Mouse (Mus musculus) layer of hippocampus, adult 6 months (tissue): ENCODE data around the gene Ceacam11. TPM values are rescaled to one million over a fixed set of nuclear protein-coding genes. Genes with fewer than 3 reads are reported as not detected.

ENCODE experiments used
- long read RNA-seq, 2 experiments: library from polyadenylated mRNA; unstranded; transcript quantifications; one replicate each; pipeline ENCODE4 v2.0.0; 2019 to 2020
- microRNA-seq: library from miRNA; unstranded; fragments of <30 nt; microRNA quantifications from one replicate; pipeline ENCODE4 v1.2.0, GENCODE M21; 2020
- polyA plus RNA-seq: library from polyadenylated mRNA; unstranded; fragments of <200 nt; fragmentation: Nextera tagmentation; gene quantifications from 2 replicates; pipeline ENCODE4 v1.2.3, GENCODE M21; 2021

Ceacam11 gene
- polyA plus RNA-seq: not detected in 2 replicates
- long read RNA-seq, experiment 1: 0 reads
- long read RNA-seq, experiment 2: 0 reads

DNA sequence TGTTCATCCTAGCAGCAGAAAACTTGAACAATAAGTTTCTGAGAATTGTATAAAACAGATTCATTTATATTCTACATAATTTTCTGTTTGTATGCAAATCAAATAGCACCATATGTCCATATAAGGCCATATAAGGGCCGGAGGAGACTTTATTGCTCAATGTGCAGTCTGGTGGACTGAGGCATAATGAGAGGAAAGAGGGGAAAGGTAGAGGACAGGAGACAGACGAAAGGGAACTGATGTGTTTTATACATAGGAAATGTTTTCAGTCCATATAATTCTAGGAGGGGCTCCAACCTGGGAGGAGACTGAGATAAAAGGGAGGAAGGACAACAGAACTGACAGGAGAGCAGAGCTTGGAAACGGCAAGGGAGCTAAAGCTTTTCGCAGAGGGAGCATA is at the start of gene Ceacam11:
TSS of gene Ceacam11 (plus strand) at position 301 of the 400 bp plus-strand sequence.

DNA sequence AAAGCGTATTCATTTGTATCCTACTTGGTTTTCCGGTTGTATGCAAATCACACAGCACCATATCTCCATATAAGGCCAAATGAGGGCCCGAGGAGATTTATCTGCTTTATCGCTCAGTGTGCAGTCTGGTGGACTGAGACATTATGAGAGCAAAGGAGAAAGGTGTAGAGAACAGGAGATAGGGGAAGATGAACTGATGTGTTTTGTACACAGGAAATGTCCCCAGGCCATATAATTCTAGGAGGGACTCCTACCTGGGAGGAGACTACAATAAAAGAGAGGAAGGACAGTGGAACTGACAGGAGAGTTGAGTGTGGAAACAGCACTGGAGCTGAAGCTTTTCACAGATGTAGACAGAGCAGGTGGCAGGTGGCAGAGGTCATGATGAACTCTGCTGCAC is 37.7 kb downstream of the Ceacam11 start, which contains the start of gene Ceacam13:
TSS of gene Ceacam13 (plus strand) at position 301 of the 400 bp plus-strand sequence.

Small RNAs within 50 kb of the gene (microRNA-seq; reads per million reads assigned to microRNA genes)
- gene Gm22414: not detected

Other genes with a start within 250 kb of the Ceacam11 start
- gene Ceacam14, start 159.5 kb upstream of the Ceacam11 start, polyA plus RNA-seq: not detected in 2 replicates
- not detected in 2 replicates for gene Gm5155, start 100.4 kb upstream of the Ceacam11 start, polyA plus RNA-seq
- gene Ceacam13, start 37.8 kb downstream of the Ceacam11 start, polyA plus RNA-seq: not detected in 2 replicates
- not detected in 2 replicates for gene Ceacam12, start 93.8 kb downstream of the Ceacam11 start, polyA plus RNA-seq
- gene Igfl3, start 204.4 kb downstream of the Ceacam11 start, polyA plus RNA-seq: not detected in 2 replicates